Mouse (Mus musculus) adrenal gland, adult 8-10 months (tissue): ENCODE measurements around the gene Sipa1l3. TPM values are rescaled to one million over a fixed set of nuclear protein-coding genes. Genes with fewer than 3 reads are reported as not detected.

Experiments used
- DNase-seq: peaks from one replicate; pipeline ENCODE4 v3.0.0; 2022
- total RNA-seq, 4 experiments: library from RNA; stranded (reverse); gene quantifications; 2 replicates each; pipeline ENCODE4 v1.2.4; 2022

Sipa1l3 gene
- total RNA-seq, 4 experiments from 2014 or later: 33.2 to 42.3 (median 40.6) TPM

DNA sequence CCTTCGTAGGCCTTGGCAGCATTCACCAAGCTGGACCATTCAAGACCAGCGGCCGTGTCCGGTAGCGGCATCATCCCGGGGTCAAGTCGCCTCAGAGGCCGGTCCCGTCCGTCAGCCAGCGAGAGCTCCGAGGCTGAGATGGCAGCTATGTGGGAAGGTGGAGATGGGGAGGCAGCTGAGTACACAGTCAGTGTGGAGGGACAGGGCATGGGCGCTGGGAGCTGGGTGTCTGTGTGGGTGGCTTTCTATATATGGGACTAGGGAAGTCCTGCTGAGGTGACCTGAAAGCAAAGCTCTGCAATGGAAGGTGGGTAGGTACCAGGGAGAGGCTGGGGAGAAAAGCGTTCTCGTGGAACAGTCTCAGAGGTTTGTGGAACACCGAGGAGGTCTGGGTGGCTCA lies 189.5 kb downstream of the Sipa1l3 start:
- DNase-seq: no peak

DNA sequence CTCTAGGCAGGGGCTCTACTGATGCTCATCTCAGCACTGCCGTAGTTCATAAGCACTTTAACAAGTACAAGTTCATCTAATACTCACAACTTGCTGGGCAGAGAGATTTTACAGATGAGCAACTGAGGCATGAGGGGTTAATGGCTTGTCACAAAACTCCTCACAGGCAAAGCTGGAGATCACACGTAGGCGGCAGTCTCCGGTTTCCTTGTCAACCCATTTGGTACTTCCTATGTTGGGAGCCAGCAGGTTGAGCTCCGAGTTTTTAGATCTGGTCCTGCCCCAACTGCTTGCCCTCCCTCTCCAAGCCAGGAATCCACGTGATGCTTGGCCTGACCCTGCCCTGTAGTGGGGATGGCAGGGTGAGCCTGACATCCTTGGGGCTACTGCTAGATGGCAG lies 191.4 kb downstream of the Sipa1l3 start:
- DNase-seq: no peak

DNA sequence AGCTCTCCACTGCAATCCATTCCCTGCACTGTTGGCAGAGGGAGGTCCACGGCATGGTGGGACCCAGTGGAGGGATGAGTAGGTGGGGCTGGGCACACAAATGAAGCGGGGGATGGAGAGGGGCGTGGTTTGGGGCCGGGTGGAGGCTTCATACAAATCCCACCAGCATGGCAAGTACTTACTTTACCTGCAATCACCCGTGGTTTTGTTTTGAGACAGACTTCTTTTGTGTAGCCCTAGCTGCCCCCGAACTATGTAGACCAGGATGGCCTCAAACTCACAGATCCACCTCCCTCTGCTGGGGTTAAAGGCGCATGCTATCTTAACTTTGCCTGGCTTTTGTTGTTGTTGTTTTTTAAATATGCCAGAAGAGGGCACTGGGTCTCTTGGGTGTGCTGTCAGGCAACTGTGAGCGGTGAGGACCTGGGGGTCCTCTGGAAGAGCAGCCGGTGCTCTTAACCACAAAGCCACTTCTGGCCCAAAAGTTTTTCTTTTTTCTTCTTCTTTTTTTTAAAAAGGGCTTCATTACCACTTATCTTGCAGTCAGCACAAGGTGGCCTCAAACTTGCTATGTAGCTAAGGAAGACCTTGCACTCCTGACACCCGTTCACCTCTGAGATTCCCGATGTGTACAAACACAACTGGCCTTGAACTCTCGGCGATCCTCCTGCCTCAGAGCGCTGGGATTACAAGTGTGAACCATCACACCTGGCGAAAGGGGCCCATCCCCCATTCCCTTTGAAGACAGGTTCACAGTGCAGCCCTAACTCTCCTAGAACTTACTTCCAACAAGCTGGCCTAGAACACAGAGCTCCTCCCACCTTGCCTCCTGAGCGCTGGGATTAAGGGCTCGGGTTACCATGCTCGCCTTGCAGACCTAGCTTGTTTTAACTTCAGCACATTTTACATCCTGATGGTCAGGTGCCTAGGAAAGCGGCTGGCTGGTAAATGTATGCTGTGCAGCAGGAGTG lies 198.8 kb downstream of the Sipa1l3 start:
- no peak for DNase-seq

DNA sequence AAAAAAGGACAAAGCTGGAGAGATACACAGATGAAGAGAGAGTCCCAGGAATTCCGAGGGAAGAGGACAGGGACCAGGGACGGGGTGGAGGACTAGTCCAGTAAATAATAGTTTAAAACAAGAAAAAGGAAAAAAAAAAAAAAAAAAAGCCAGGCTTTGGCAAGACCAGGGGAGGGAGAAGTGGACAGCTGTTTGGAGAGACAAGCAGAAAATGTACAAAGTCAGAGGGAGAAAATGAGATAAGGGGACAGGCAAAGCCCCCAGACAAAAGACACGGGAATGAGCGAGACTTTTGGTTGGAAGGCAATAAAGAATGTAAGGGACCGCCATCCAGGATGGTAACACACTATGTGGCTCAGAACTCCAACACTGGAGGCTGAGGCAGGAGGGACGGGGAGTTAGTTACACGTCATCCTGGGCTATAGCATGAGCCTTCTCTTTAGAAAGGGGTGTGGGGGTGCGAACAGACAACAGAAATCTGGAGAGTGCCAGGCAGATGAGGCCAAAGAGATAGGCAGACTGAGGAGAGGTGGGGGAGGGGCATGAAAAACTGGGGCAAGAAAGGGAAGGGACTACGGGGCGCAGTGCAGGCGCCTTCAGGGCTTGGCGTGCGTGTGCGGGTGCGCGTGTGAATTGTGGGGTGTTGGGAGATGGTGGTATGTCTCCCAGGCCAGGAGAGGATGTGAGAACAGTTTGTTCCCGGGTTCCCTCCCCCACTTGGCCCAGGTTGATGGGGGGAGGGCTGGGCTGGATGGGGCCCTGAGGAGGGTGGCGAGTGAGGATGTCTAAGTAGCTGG lies 200.1 kb downstream of the Sipa1l3 start:
- DNase-seq: no peak

DNA sequence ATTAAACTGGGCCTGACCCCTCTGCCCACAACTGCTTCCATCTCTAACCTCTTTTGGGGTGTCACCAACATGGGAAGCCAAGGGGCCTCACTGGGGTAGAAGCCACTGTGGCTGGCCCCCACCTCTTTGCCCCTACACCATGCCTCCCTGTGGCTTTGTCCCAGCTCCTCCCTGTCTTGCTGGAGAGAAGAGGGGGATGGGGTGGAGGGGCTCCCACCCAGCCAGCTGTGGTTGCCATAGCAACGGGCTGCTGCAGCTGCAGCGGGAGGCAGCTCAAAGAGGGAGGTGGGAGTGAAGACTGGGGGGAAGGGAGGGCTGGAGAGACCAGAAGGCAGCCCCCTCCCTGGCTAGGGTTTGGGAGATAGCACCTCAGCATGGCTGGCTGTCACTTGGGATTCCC lies 200.9 kb downstream of the Sipa1l3 start:
- DNase-seq: no peak

DNA sequence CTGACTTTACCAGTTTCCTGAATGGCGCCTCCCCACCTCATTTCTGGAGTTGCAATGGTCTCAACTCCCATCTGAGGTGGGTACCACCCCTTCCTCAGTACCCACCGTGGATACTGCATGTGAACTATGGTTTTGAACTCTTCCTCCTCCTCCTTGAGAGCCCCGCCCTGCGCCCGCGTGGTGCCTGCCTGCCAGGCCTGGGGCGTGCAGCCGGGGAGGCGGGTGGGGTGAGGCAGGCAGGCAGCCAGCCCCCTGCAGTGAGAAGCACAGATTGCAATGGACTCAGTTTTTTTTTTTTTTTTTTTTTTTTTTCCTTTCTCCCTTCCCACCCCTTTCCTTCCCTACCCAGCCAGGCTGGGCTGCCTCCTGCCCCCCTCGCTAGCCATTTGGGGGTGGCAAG lies 201.5 kb downstream of the Sipa1l3 start:
- no peak for DNase-seq

DNA sequence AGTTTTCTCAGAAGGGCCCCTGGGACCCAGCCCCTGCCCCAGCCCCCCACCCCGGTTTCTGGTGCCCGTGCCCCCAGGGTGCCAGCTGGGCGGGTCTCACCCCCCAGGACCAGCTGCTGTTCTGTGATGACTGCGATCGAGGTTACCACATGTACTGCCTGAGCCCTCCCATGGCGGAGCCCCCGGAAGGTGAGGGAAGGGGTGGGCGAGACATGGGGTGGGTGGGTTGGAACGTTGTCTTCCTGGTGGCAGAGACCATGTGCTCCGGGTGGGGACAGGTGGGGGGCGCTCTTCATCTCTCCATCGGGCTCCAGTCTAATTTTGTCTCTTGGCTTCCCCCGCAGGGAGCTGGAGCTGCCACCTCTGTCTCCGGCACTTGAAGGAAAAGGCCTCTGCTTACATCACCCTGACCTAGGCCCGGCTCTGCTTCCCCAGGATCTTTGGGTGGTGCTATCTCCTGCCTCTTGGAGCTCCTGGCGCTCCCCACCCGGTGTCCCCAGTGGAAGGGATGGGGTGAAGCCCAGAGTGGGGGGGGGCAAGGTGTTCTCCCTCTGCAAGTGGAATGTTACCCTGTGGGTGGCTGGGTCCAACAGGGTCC lies 202.2 kb downstream of the Sipa1l3 start:
- DNase-seq: no peak

DNA sequence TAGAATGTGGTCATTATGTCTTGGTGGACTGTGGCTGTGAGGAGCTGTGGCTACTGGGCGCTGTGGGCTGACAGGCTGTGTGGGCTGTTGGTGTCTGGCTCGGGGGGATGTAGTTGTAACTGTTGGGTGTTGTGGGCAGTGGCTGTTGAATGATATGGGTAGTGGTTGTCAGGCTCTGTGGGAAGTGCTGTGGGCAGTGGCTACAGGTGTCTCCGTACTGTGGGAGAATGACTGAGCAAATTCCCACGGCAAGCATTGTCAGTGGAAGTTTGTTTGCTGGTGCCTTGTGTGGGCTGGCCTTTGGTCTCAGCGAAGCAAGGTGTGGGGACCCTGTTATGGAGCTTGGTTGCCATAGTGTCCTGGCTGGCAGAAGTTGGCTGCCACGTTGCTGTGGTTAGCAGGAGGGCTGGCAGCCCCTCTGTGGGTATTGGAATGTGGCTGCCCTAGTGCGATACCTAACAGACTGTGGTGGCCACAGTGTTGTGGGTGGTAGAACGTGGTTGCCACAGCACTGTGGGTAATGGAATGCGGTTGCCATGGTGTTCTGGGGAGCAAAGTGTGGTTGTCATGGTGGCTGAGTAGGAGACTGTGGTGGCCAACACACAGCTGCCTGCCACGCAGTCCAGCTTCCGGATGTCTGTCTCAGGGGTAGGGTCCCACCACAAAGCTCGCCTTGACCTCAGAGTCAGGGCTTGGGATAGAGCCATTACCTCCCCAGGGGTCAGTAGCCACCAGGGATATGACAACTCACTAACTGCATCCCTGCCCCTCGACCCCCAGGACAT lies 203.4 kb downstream of the Sipa1l3 start:
- no peak for DNase-seq

DNA sequence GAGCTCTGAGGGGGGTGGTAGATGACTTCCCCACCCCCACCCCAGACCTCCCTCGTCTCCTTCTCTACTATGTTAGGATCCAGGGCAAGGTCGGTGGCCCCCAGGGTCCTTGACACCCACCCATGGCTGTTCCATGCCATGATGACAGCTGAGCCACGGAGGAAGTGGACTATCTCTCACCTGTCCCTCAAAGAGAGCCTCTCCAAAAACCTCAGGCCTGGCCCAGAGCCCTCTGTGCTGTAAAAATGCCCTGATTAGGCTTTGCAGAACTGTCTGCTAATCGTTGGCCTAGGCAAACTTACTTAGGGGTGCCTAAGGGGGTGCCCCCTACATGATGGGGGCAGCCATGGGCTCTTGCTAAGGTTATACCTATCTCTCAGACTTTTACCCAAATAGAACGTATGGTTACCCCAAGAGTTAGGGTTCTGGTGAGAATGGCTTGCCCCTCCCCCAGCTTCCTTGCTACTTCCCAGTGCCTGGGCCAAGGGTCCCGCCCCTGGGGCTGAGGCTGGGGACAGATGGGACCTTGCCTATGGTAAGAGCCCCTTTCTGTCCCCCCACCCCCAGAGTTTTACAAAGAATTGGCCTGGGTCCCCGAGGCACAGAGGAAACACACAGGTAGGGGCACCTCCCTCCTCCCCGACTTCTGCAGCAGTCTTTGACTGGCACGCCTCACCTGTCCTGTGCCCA lies 204.7 kb downstream of the Sipa1l3 start:
- no peak for DNase-seq

DNA sequence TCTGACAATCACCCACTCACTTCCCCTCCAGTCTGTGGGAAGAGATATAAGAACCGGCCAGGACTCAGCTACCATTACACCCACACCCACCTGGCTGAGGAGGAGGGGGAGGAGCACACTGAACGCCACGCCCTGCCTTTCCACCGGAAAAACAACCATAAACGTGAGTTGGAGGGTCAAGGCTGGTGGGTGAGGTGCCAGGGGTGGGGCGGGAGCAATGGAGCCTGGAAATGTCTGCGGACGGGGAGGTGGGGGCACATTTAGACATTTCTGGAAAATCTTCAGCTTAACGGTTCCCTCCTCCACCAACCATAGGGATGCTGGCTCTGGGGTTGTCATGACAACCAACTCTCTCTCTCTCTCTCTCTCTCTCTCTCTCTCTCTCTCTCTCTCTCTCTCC lies 205.4 kb downstream of the Sipa1l3 start:
- DNase-seq: no peak

DNA sequence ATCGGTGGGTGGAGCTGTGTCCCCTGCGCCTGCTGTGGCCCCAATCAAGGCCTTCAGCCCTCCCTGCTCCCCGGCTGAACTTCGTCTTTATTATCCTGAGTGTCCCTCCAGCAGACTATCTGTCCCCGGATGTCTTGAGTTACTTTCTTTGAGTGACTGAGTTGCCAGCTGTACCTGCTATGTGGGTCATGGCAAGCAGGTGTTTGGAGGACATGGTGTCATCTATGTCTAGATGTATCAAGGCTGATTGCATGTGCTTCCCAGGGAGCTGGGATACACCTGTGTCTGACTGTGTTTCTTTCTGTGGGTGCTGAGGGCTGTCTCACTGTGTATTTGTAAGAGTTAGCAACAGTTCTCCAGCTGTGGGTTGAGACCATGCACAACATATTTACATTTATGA lies 208.7 kb downstream of the Sipa1l3 start:
- DNase-seq: no peak

DNA sequence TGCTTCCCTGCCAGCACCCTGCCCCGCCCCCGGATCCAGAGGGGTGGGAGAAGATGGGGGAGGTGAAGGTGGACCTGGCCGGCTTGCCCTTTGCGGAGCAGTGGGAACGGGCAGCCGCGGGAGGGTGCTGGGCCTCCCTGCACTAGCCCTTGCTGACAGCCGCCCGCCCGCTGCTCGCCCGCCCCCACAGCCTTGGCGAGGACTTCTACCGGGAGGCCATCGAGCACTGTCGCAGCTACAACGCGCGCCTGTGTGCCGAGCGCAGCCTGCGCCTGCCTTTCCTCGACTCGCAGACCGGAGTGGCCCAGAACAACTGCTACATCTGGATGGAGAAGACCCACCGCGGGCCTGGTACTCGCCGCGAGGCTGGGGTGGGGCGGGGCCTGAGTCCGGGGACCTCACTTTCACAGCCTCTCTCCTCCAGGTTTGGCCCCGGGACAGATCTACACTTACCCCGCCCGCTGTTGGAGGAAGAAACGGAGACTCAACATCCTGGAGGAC lies 209.2 kb downstream of the Sipa1l3 start:
- no peak for DNase-seq

DNA sequence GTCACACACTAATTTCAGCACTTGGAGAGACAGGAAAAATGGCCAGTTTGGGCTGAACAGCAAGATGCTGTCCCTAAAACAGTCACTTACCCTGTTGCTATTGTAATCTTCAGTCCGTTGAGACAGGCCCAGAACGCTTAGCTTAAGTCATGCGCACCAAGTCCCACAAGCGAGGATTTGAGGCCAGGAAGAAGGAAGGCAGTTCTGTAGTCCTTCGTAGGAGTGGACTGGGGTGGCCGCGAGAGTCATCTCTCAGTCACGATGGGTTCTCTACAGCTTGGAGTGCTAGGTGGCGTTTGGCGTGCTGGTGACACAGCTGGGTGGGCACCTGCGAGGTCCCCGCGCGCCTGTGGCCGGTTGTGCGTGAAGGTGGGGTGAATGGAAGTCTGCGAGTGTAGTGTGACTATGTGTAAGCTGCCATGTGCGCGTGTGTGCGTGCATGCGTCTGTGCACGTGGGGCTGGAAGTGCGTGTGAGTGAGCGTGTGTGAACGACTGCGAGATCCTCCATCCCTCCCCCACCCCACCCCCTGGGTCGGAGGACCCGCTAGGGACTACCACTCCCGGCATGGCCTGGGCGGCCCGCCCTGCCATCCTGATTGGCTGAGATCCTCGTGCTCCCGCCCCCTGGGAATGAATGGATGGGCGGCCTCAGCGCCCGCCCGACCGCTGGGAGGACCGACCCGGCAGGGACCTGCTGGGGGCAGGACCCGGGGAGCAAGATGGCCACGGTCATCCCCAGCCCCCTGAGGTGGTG lies 210.9 kb downstream of the Sipa1l3 start:
- peak; percentile 87 for DNase-seq

DNA sequence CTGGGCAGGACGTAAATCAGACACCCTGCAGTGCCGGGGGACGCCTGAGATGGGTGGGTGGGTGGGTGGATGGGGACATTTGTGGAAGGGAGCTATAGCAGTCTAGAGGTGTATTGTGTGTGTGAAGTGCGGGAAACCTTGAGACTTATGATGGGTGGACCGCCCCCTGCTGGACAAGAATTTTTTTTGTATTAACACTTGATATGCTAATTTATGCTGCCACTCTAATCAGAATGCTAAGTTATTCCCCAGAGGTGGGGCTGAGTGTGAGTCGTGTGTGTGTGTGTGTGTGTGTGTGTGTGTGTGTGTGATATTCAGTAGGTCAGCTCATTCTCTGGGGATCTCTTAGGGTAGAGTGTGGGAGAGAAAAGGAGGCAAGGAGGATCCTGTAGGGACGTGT lies 211.8 kb downstream of the Sipa1l3 start:
- no peak for DNase-seq

DNA sequence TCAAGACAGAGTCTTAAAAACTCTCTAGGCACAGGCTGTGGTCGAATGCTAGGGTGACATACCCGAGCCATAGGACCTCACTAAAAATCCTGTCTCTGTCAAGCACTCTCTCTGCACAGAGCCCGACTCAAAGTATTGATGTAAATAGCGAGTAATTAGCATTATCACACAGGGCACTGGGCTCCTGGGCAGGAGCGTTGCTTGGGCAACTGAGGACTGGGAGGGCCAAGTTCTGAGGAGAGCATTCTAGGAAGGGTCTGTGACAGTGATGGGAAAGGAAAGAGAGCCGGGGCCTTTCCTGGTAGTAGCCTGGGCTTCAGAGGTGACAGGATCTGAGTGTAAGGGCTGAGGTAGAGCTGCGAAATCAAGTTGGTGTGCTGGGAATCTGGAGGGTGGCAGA lies 212.3 kb downstream of the Sipa1l3 start:
- no peak for DNase-seq

DNA sequence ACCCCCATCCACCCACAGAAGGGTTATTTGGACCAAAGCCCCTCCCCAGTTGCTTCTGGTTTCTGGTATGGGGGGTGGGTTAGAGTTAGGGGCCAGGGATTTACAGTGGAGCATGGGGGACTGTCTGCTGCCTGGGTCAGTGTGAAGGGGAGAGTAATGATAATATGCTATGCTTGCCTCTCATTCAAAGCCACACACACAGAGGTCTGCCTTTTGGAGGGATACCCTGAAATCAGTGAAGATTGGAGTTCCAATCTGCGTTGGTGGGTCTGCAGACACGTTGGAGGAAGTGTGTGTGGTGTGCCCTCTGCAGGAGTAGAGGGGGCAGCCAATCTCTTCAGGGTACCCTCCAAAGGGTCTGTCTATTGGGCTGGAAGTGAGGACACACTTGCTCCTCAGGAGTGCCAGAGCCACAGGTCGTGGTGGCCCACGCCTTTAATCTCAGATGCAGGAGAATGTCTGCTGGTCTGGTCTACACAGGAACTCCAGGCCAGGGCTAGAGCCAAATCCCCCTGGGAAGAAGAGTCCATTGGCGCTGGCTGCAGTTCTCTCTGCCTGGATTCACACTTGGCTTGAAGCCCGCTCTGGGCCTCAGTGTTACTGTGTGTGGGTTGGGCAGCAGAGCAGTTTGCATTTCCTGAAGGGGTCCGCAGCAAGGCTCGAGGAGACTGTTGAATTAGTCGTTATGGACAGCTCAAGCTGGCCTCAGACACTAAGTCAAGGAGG lies 213.0 kb downstream of the Sipa1l3 start:
- no peak for DNase-seq

DNA sequence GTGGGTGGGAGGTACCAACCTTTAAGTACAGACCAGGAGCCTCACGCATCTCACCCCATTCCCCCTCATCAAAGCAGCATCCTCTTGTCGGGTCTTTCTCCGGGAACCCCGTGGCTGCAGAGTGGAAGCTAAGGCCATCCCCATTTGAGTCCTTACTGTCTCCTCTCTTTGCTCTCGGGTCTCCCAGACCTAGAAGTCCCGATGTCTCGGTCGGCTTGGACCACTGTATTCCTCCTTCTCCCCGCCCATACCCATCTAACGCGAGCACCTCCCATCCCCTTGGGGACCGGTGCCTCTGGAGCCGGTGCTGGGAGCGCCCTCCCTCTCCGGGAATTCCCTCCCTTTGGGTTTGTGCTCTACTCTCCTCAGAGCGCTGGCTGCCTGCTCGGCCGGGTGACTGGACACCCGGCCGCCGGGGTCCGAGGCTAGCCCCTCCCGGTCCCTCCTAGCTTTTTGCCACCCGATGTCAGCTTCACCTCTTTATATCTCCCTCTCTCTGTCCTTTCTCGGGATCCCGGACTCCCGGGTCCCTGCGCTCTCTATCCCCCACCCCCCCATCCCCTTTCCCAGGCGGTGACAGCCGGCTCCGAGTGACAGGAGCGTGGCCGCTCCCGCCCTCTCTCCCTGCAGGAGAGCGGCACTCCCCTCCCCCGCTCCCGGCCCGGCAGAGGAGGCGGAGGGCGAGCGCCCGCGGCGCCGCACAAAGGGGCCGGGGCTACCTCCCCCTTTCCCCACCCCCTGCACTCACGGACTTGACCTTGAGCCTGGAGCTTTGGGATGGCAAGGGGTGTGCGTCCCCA lies 213.8 kb downstream of the Sipa1l3 start:
- no peak for DNase-seq

DNA sequence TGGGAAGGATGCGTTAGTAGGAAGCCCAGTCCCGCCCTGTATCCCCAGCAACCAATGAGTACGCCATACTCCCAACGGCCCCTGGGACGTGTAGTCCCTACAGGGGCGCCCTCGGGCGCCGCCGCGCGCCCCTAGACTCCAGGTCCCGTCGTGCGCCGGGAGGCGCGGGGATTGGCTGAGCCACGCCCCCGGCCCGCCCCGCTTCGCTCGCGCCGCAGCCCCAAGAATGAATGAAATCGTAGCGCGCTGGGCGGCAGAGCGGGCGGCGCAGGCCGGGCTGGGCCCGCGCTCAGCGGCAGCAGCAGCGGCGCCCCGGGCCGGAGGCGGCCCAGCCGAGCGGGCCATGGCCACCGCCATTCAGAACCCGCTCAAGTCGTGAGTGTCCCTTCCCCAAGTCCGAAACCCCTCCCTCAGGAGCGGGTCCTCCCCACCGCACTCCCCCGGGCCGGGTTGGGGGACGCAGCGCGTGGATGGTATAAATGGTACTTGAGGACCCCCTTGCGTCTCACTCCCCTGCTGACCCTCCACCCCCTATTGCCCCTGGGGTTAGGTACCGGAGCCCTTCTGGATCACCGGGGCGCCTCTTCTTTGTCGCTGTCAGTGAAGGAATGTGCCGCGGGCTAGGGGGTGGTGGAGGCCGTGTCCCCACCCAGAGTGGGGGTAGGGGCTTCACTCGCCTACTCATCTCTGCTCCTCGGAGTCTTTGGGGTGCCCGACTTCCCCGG lies 214.5 kb downstream of the Sipa1l3 start, which contains the start of gene Dpf1:
Gene Dpf1, plus strand, starts transcription at position 214 of the 725 bp plus-strand sequence.
- peak; percentile 74 for DNase-seq
